Mouse (Mus musculus) spleen, adult 10 weeks (tissue): ENCODE measurements around the gene Lrat. TPM values are rescaled to one million over a fixed set of nuclear protein-coding genes. Genes with fewer than 3 reads are reported as not detected.

Experiments
- polyA plus RNA-seq: library from polyadenylated mRNA; stranded (reverse); fragments of 350-450 nt; fragmentation: Illumina TruSeq; extraction: RNeasy Lipid Tissue Mini Kit (QIAGEN cat#74804); gene quantifications from one replicate; pipeline ENCODE4 v1.2.3, GENCODE M21; 2015; ENCODE audit warnings: low replicate concordance; ENCODE audit not compliant: insufficient read depth

The Lrat gene
- polyA plus RNA-seq = 9.0 TPM

DNA sequence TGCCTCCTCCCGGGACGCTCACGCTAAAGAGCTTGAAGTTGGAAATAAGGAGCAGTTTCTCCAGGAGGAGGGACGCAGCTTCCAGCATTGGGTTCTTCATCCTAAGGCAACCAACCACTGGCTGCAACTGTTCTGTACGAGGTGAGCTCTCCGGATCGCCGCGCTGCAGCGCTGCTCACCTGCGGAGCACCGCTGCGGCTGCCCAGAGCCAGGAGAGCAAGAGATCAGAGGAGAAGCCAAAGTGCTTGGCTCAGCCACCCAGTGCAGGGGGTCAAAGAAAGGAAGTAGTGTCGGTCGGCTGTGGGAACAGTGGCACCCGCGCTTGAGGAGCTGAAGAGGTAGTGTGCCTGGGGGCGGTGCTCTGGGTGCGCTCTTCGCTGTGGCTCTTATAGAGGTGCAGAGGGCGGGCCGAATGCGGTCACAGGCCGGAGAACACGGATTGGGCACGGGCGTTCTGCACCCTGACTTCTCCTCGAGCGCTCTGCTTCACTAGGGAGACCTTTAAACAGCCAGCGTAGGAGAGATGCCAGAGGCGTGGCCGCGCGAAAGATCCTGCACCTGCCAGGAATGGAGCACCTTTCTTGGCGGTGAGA lies at the start of gene Lrat:
Gene Lrat, minus strand, starts transcription at position 361 of the 593 bp plus-strand sequence.

DNA sequence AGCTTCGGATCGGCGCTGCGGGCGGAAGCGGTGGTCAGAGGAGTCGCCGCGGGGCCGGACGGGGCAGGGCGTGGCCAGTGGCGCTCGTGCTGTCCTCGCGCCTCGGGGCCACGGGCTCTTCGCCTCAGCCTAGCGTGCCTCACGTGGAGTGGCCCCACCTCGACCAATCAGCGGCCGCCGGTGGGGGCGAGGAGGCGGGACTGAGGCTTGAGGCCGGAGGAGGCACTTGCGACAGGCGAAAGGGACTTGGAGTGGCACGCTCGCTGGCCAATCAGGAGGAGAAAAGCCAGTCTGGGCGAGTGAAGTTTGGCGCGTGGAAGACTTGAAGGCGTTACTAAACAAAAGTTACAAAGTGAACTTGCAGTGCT lies 27.4 kb downstream of the Lrat start, which contains the start of gene Rbm46:
Gene Rbm46, minus strand, starts transcription at position 112 of the 368 bp plus-strand sequence.

Other genes starting within 250 kb of the Lrat start
- gene Rbm46, start 27.5 kb downstream of the Lrat start, polyA plus RNA-seq = 1.6 TPM
- not detected for gene Fgg, start 103.8 kb upstream of the Lrat start, polyA plus RNA-seq
- not detected for gene Fga, start 122.1 kb upstream of the Lrat start, polyA plus RNA-seq
- gene Fgb, start 145.9 kb upstream of the Lrat start, polyA plus RNA-seq = not detected
- 64.5 TPM for gene Plrg1, start 151.5 kb upstream of the Lrat start, polyA plus RNA-seq
- gene Dchs2, start 224.0 kb upstream of the Lrat start, polyA plus RNA-seq = 0.17 TPM